Mouse (Mus musculus) midbrain, embryonic 11.5 days (tissue): ENCODE results near the gene Crat. TPM values are rescaled to one million over a fixed set of nuclear protein-coding genes. Genes with fewer than 3 reads are reported as not detected.

ENCODE experiments used
- ATAC-seq: fragments of 200-750 bp; cut with Nextera tagmentation; 2 replicates; pipeline ENCODE4 v1.8.0; 2017; ENCODE audit warnings: moderate TSS enrichment, moderate library complexity; ENCODE audit not compliant: low FRiP score
- DNase-seq: peaks from one replicate; pipeline ENCODE4 v3.0.0; 2015; ENCODE audit warnings: low spot score; ENCODE audit errors: missing footprints
- H3K27ac ChIP-seq: fragments of 300-500 bp; sonication (generic); 2 replicates; pipeline ENCODE4 v1.5.1; 2014; ENCODE audit warnings: low read depth, low read length
- H3K27me3 ChIP-seq: fragments of 300-500 bp; sonication (generic); 2 replicates; pipeline ENCODE4 v1.6.1; 2014; ENCODE audit warnings: mild to moderate bottlenecking, low read length, moderate library complexity, mixed read lengths; ENCODE audit not compliant: control insufficient read depth, insufficient read depth
- H3K36me3 ChIP-seq: fragments of 300-500 bp; sonication (generic); 2 replicates; pipeline ENCODE4 v1.6.1; 2014; ENCODE audit warnings: mild to moderate bottlenecking, low read length, moderate library complexity, mixed read lengths; ENCODE audit not compliant: control insufficient read depth, insufficient read depth
- H3K4me1 ChIP-seq: fragments of 300-500 bp; sonication (generic); 2 replicates; pipeline ENCODE4 v1.6.1; 2014; ENCODE audit warnings: low read length; ENCODE audit not compliant: control insufficient read depth, insufficient read depth
- H3K4me2 ChIP-seq: fragments of 300-500 bp; sonication (generic); 2 replicates; pipeline ENCODE4 v1.6.1; 2014; ENCODE audit warnings: mild to moderate bottlenecking, moderate library complexity
- H3K4me3 ChIP-seq: fragments of 300-500 bp; sonication (generic); 2 replicates; pipeline ENCODE4 v1.5.1; 2014; ENCODE audit warnings: low read depth, low read length
- H3K9ac ChIP-seq: fragments of 300-500 bp; sonication (generic); 2 replicates; pipeline ENCODE4 v1.6.1; 2014; ENCODE audit warnings: low read length
- H3K9me3 ChIP-seq: fragments of 300-500 bp; sonication (generic); 2 replicates; pipeline ENCODE4 v1.6.1; 2016; ENCODE audit warnings: low read length; ENCODE audit not compliant: control insufficient read depth
- WGBS: fragments of 180-500 bp; shearing (Covaris S2); extraction: QIAGEN DNeasy Blood & Tissue Kit; methylation state at CpG from one replicate; pipeline ENCODE4 v1.1.7; 2014; 5-methylcytosine and 5-hydroxymethylcytosine counted together
- polyA plus RNA-seq: library from polyadenylated mRNA; unstranded; fragments of >200 nt; fragmentation: Nextera tagmentation; extraction: Ambion mirVana; gene quantifications from 2 replicates; pipeline ENCODE4 v1.2.1, GENCODE M21; 2014

Crat gene
- polyA plus RNA-seq, 1 experiment from 2014 or later = 23.7 TPM

DNA sequence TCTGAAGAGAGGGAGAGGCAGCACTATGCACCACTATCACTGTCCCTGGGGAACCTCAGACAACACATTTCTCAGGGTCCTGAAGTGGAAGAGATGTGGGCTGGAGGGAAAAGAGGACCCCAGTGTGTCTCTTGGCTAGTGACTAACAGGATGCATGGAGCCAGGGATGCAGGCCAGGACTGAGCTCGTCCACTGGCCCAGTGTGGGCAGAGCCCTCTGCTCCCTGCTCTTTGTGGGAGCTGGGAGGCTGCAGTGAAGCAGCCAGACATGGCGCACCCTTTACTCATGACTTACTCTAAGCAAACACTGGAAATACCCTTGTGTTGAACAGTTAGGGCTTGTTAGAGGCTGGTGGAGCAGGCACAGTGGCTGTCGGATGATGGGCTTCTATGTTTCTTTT is 38.0 kb upstream of the Crat start:
- Histone ChIP-seq H3K36me3 (peaks cover 8% of the 10 kb centered on the region), H3K4me2 (no peak overlapping the region), H3K9ac (no peak overlapping the region), H3K27me3 (no peaks in the 10 kb centered on the region), H3K4me1 (no peaks in the 10 kb centered on the region), H3K27ac (no peak overlapping the region), H3K9me3 (no peaks in the 10 kb centered on the region; the same call in 1 of the 2 replicates), H3K4me3 (no peak overlapping the region)
- DNase-seq (no peak), ATAC-seq (no peak)
- 86% methylated on average over 3 of the region's 3 CpGs for WGBS

DNA sequence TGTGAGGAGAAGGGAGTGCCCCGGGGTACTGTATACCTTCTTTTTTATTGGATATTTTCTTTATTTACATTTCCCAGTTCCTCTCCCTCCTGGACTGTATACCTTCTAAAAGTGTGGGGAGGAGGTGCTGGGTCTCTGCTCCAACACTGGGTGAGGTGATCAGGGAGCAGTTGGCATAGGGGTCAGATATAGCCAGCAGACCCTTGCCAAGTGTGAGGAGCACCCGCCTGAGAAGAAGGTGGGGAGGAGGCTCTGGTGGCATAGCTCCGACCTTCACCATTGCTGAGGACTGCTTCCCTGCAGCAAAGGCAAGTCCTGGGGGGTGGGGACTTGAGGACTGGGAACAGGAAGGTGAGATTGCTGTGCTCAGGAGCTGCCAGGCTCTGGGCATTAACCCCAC is 35.9 kb upstream of the Crat start:
- peaks cover 10% of the 10 kb centered on the region for H3K36me3 ChIP-seq
- 93% methylated on average over 3 of the region's 3 CpGs for WGBS
- ATAC-seq = no peak

DNA sequence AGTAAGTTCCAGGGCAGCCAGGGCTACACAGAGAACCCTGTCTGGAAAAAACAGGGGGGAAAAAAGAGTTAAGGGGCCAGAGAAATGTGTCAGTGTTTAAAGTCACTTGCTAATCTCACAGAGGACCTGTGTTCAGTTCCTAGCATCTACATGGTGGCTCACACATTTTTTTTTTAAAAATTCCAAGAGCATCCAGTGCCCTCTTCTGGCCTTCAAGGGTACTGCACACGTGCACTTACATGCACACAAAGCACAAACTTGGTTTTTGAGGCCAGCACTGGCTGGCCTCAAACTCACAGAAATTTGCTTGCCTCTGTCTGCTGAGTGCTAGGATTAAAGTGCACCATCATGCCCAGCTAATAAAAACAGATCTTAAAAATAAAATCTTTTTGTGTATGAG is 34.9 kb upstream of the Crat start:
- H3K36me3 ChIP-seq = peaks cover 13% of the 10 kb centered on the region

More for the DNA sequence above, 35.9 kb upstream of the Crat start:
- Histone ChIP-seq H3K4me1 (no peaks in the 10 kb centered on the region), H3K4me2 (no peak overlapping the region), H3K4me3 (no peak overlapping the region), H3K27me3 (no peaks in the 10 kb centered on the region), H3K27ac (no peak overlapping the region), H3K9ac (no peak overlapping the region), H3K9me3 (no peaks in the 10 kb centered on the region; the same call in 1 of the 2 replicates)
- no peak for DNase-seq

GRCm38 (mm10) chr2:30448371-30448770 is 32.8 kb upstream of the Crat start:
- no peak overlapping the region for H3K27ac ChIP-seq
- peaks cover 14% of the 10 kb centered on the region for H3K36me3 ChIP-seq
- DNase-seq (no peak), ATAC-seq (no peak)
- no peak overlapping the region for H3K4me2 ChIP-seq
- no peaks in the 10 kb centered on the region; the same call in 1 of the 2 replicates for H3K9me3 ChIP-seq
- no peak overlapping the region for H3K4me3 ChIP-seq
- 91% methylated on average over 7 of the region's 7 CpGs for WGBS
- peaks cover 20% of the 10 kb centered on the region for H3K4me1 ChIP-seq
- no peaks in the 10 kb centered on the region for H3K27me3 ChIP-seq
- H3K9ac ChIP-seq = no peak overlapping the region

More for the DNA sequence above, 34.9 kb upstream of the Crat start:
- Histone ChIP-seq H3K27me3 (no peaks in the 10 kb centered on the region), H3K9ac (no peak overlapping the region), H3K9me3 (no peaks in the 10 kb centered on the region; the same call in 1 of the 2 replicates), H3K4me2 (no peak overlapping the region), H3K4me3 (no peak overlapping the region), H3K4me1 (peaks cover 3% of the 10 kb centered on the region), H3K27ac (no peak overlapping the region)
- DNase-seq (no peak), ATAC-seq (no peak)
- WGBS = 66% methylated on average over 1 of the region's 1 CpGs

GRCm38 (mm10) chr2:30446891-30447826 is 31.5 kb upstream of the Crat start:
- peaks cover 14% of the 10 kb centered on the region for H3K36me3 ChIP-seq
- H3K9ac ChIP-seq = no peak overlapping the region
- WGBS = 87% methylated on average over 10 of the region's 10 CpGs
- DNase-seq (no peak), ATAC-seq (no peak)
- peaks cover 32% of the 10 kb centered on the region for H3K4me1 ChIP-seq
- no peak overlapping the region for H3K4me2 ChIP-seq
- no peaks in the 10 kb centered on the region; the same call in 1 of the 2 replicates for H3K9me3 ChIP-seq
- no peak overlapping the region for H3K27ac ChIP-seq
- H3K4me3 ChIP-seq = no peak overlapping the region
- no peaks in the 10 kb centered on the region for H3K27me3 ChIP-seq

- DNase-seq (no peak), ATAC-seq (no peak)
- 12% methylated on average over 2 of the region's 2 CpGs for WGBS
- no peaks in the 10 kb centered on the region for H3K27me3 ChIP-seq
- H3K27ac ChIP-seq = peak overlapping the region; percentile 36; the same call in 1 of the 2 replicates
- peaks cover 14% of the 10 kb centered on the region for H3K36me3 ChIP-seq
- H3K4me2 ChIP-seq = no peak overlapping the region
- H3K9me3 ChIP-seq = no peaks in the 10 kb centered on the region; the same call in 1 of the 2 replicates
- peak overlapping the region; percentile 30 for H3K9ac ChIP-seq
- peaks cover 49% of the 10 kb centered on the region for H3K4me1 ChIP-seq
- no peak overlapping the region for H3K4me3 ChIP-seq
These were observed 29.7 kb upstream of the Crat start for GRCm38 (mm10) chr2:30445312-30445711.

DNA sequence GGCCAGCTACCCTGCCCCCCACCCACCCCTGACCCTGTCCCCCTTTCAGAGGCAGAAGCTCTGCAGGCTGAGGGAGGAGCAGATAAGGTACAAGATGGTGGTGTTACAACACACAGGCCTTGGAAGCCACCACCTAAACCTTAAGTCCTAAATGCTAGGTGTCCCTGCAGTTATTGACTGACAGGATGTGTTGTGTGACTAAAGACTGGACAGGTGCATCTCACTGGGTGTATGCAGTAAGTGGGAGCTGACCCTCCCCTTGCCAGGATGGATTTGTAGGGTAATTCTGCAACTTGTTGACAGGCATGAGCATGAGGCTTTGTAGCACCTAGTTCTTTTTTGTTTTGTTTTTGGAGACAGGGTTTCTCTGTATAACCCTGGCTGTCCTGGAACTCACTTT is 28.8 kb upstream of the Crat start:
- Histone ChIP-seq H3K27ac (no peak overlapping the region), H3K4me1 (peaks cover 52% of the 10 kb centered on the region), H3K4me2 (no peak overlapping the region), H3K27me3 (no peaks in the 10 kb centered on the region), H3K36me3 (peaks cover 9% of the 10 kb centered on the region), H3K4me3 (no peak overlapping the region), H3K9me3 (no peaks in the 10 kb centered on the region), H3K9ac (no peak overlapping the region)
- ATAC-seq = no peak
- no peak for DNase-seq

DNA sequence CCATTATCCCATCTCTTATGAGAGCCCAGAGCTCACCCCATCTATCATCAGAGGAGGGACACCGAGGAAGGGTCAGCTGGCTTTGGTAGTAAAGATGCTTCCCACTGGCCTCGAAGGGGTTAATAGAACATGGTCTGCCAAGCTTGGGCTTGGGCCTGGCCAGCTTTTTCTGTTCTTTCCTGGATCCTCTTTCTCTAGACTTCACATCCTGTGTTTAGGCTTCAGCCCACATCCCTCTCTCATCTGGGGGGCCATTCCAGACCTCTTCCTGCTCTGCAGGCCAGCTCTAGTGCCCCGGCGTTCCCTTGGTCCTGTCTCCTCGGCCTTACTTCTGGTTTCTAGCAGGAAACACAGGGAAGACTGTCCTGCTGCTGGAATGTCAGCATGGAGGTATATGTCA is 28.4 kb upstream of the Crat start:
- 77% methylated on average over 5 of the region's 5 CpGs for WGBS
- peaks cover 11% of the 10 kb centered on the region for H3K36me3 ChIP-seq

GRCm38 (mm10) chr2:30443281-30443680 is 27.7 kb upstream of the Crat start:
- Histone ChIP-seq H3K4me1 (peaks cover 52% of the 10 kb centered on the region), H3K36me3 (peaks cover 15% of the 10 kb centered on the region), H3K4me2 (no peak overlapping the region), H3K9ac (no peak overlapping the region; the same call in 1 of the 2 replicates), H3K9me3 (no peaks in the 10 kb centered on the region), H3K27ac (peak overlapping the region; percentile 98), H3K4me3 (no peak overlapping the region), H3K27me3 (no peaks in the 10 kb centered on the region)
- ATAC-seq (no peak), DNase-seq (no peak)
- 62% methylated on average over 4 of the region's 4 CpGs for WGBS

More for the DNA sequence above, 28.4 kb upstream of the Crat start:
- DNase-seq = no peak
- H3K27me3 ChIP-seq = no peaks in the 10 kb centered on the region
- H3K4me1 ChIP-seq = peaks cover 52% of the 10 kb centered on the region
- ATAC-seq = no peak
- H3K9ac ChIP-seq = no peak overlapping the region
- H3K9me3 ChIP-seq = no peaks in the 10 kb centered on the region
- no peak overlapping the region for H3K4me3 ChIP-seq
- peak overlapping the region; percentile 0; the same call in 1 of the 2 replicates for H3K27ac ChIP-seq
- no peak overlapping the region for H3K4me2 ChIP-seq
